ENCODE assay signal across 12 mouse cellular contexts in genomic region chr8:80908262-80908907, GRCm38 (mm10). TPM values are rescaled to one million over a fixed set of nuclear protein-coding genes. Genes with fewer than 3 reads are reported as not detected.
DNase-seq lines count a peak whose midpoint lies in the region; ATAC-seq and TF ChIP-seq lines count a peak whose summit lies in the region.
"Had no signal": no experiment of that assay in that cellular context is flagged by ENCODE, and none has a peak within 500 bp of the region (broad histone marks: within the 10 kb centered on the region; RNA-seq: fewer than 3 reads in every experiment).

No protein-coding gene starts in this region.

- H3K4me3 ChIP-seq in embryonic facial prominence, embryonic 14.5 days (ENCODE audit: low read depth, low read length), result no peak overlapping the region
- H3K4me3 ChIP-seq in embryonic facial prominence, embryonic 10.5 days, result no peak overlapping the region
- H3K4me3 ChIP-seq in heart, postnatal 0 days (ENCODE audit: low read depth, low read length), result no peak overlapping the region
- no peak overlapping the region for H3K4me3 ChIP-seq in neural tube, embryonic 15.5 days (replicated peaks)
- H3K4me3 ChIP-seq: hindbrain, embryonic 12.5 days; left cerebral cortex, adult 2 months; myocyte had no signal

- TF ChIP-seq EP300 in heart, postnatal 0 days (IDR thresholded peaks at IDR 0.05; ENCODE audit: low read depth), result peak; percentile 63; the same call in 1 of the 2 replicates

- ATAC-seq in embryonic facial prominence, embryonic 14.5 days (ENCODE audit: low read depth), result peak; percentile 51; the same call in 1 of the 2 replicates
- ATAC-seq in heart, postnatal 0 days (ENCODE audit: insufficient read depth, low read depth), result peak; percentile 61
- ATAC-seq in megakaryocyte progenitor cell, adult 5-6 weeks (replicated peaks; ENCODE audit: poor library complexity), result no peak
- no peak for ATAC-seq in neural tube, embryonic 15.5 days (ENCODE audit: low FRiP score)
- ATAC-seq: forebrain, postnatal 0 days had no signal

- no peak overlapping the region for H3K4me2 ChIP-seq in embryonic facial prominence, embryonic 14.5 days (ENCODE audit: low read depth, low read length)
- no peak overlapping the region for H3K4me2 ChIP-seq in heart, postnatal 0 days (ENCODE audit: low read depth, low read length)
- no peak overlapping the region for H3K4me2 ChIP-seq in neural tube, embryonic 15.5 days
- H3K4me2 ChIP-seq: hindbrain, embryonic 12.5 days had no signal

- H3K4me1 ChIP-seq in embryonic facial prominence, embryonic 14.5 days (ENCODE audit: control insufficient read depth, insufficient read depth, low read length), result peaks cover 7% of the 10 kb centered on the region
- H3K4me1 ChIP-seq in embryonic facial prominence, embryonic 10.5 days, result peaks cover 8% of the 10 kb centered on the region; the same call in 1 of the 2 replicates
- 0 out of 2 replicates have a peak, but pooled peaks cover 4% of the 10 kb centered on the region for H3K4me1 ChIP-seq in heart, postnatal 0 days (ENCODE audit: control insufficient read depth, insufficient read depth)
- 0 out of 2 replicates have a peak, but pooled peaks cover 4% of the 10 kb centered on the region for H3K4me1 ChIP-seq in neural tube, embryonic 15.5 days

- H3K9me3 ChIP-seq in embryonic facial prominence, embryonic 14.5 days (ENCODE audit: control insufficient read depth, low read length), result no peaks in the 10 kb centered on the region
- no peaks in the 10 kb centered on the region for H3K9me3 ChIP-seq in embryonic facial prominence, embryonic 10.5 days
- no peaks in the 10 kb centered on the region for H3K9me3 ChIP-seq in heart, postnatal 0 days (replicated peaks; ENCODE audit: control insufficient read depth, low read length)
- no peaks in the 10 kb centered on the region for H3K9me3 ChIP-seq in neural tube, embryonic 15.5 days (replicated peaks)
- H3K9me3 ChIP-seq: hindbrain, embryonic 12.5 days had no signal

- peak; percentile 75 for DNase-seq in embryonic facial prominence, embryonic 14.5 days (ENCODE audit: low spot score)
- DNase-seq in embryonic facial prominence, embryonic 10.5 days (ENCODE audit: low spot score), result no peak
- peak; percentile 65 for DNase-seq in R1 (ENCODE audit: low read depth, low spot score)
- DNase-seq in heart, postnatal 0 days (ENCODE audit: low spot score), result peak; percentile 44
- DNase-seq in kidney, postnatal 36 days, result peak; percentile 37 to 63
- no peak for DNase-seq in urinary bladder, postnatal 4 days (ENCODE audit: low spot score in 2 of 2)
- DNase-seq: forebrain, postnatal 0 days had no signal

- no peak overlapping the region for H3K27ac ChIP-seq in embryonic facial prominence, embryonic 14.5 days (replicated peaks; ENCODE audit: low read depth, low read length)
- H3K27ac ChIP-seq in embryonic facial prominence, embryonic 10.5 days (replicated peaks), result no peak overlapping the region
- peak overlapping the region; percentile 14; the same call in 1 of the 2 replicates for H3K27ac ChIP-seq in heart, postnatal 0 days (ENCODE audit: low read depth)
- H3K27ac ChIP-seq in neural tube, embryonic 15.5 days (replicated peaks), result no peak overlapping the region
- H3K27ac ChIP-seq: hindbrain, embryonic 12.5 days; left cerebral cortex, adult 2 months had no signal

- H3K9ac ChIP-seq in embryonic facial prominence, embryonic 14.5 days (ENCODE audit: low read depth, low read length), result no peak overlapping the region
- H3K9ac ChIP-seq in heart, postnatal 0 days (replicated peaks; ENCODE audit: low read depth, low read length), result no peak overlapping the region
- H3K9ac ChIP-seq in neural tube, embryonic 15.5 days (replicated peaks), result no peak overlapping the region
- H3K9ac ChIP-seq: forebrain, postnatal 0 days; hindbrain, embryonic 12.5 days had no signal

- H3K27me3 ChIP-seq in embryonic facial prominence, embryonic 14.5 days (replicated peaks; ENCODE audit: control insufficient read depth, insufficient read depth, low read length), result no peaks in the 10 kb centered on the region
- H3K27me3 ChIP-seq in embryonic facial prominence, embryonic 10.5 days (replicated peaks; ENCODE audit: low read depth, poor library complexity, severe bottlenecking), result no peaks in the 10 kb centered on the region
- H3K27me3 ChIP-seq in heart, postnatal 0 days (ENCODE audit: control insufficient read depth, insufficient read depth, low read length), result no peaks in the 10 kb centered on the region
- H3K27me3 ChIP-seq in neural tube, embryonic 15.5 days (replicated peaks), result no peaks in the 10 kb centered on the region
- H3K27me3 ChIP-seq: hindbrain, embryonic 12.5 days had no signal

- 55% methylated on average over 6 of the region's 6 CpGs for WGBS in embryonic facial prominence, embryonic 14.5 days
- 75% methylated on average over 6 of the region's 6 CpGs for WGBS in embryonic facial prominence, embryonic 10.5 days
- 39% methylated on average over 6 of the region's 6 CpGs for WGBS in heart, postnatal 0 days
- WGBS in neural tube, embryonic 15.5 days, result 67% methylated on average over 6 of the region's 6 CpGs

- no peaks in the 10 kb centered on the region for H3K36me3 ChIP-seq in embryonic facial prominence, embryonic 14.5 days (ENCODE audit: control insufficient read depth, insufficient read depth, low read length)
- H3K36me3 ChIP-seq in embryonic facial prominence, embryonic 10.5 days (replicated peaks), result no peaks in the 10 kb centered on the region
- no peaks in the 10 kb centered on the region for H3K36me3 ChIP-seq in heart, postnatal 0 days (replicated peaks; ENCODE audit: control insufficient read depth, insufficient read depth, low read length)
- H3K36me3 ChIP-seq in neural tube, embryonic 15.5 days, result no peaks in the 10 kb centered on the region
- H3K36me3 ChIP-seq: hindbrain, embryonic 12.5 days had no signal

- TF ChIP-seq CTCF in heart, postnatal 0 days (IDR thresholded peaks at IDR 0.05; ENCODE audit: low read depth), result no peak

RNA-seq across cellular contexts. Expression of gene Gab1, which starts 28.1 kb away (rescaled TPM):
- polyA plus RNA-seq in embryonic facial prominence, embryonic 14.5 days (2014; fragmentation: Nextera tagmentation; extraction: Ambion mirVana), result 30.3 and 34.8 TPM in 2 replicates
- 14.5 and 15.0 TPM in 2 replicates for polyA plus RNA-seq in embryonic facial prominence, embryonic 10.5 days (2016; fragmentation: Nextera tagmentation; extraction: Ambion mirVana)
- total RNA-seq in heart, postnatal 0 days (2014; rRNA removed; ENCODE audit: low replicate concordance), result 54.0 and 54.9 TPM in 2 replicates
- polyA plus RNA-seq in heart, postnatal 0 days (2015; fragmentation: Nextera tagmentation; extraction: Ambion mirVana), result 18.8 and 19.1 TPM in 2 replicates
- total RNA-seq in megakaryocyte progenitor cell, adult 5-6 weeks (2015), result 3.5 and 6.0 TPM in 2 replicates
- total RNA-seq in megakaryocyte progenitor cell, adult 5-6 weeks (2017), result 2.7 and 3.0 TPM in 2 replicates
- polyA plus RNA-seq in neural tube, embryonic 15.5 days (2015; fragmentation: Nextera tagmentation; extraction: Ambion mirVana), result 9.6 and 11.4 TPM in 2 replicates

Comparison
In these comparisons a context has a peak if more than half of its experiments do, and no peak if none do; other contexts are left out.
1. DNase-seq: peak in embryonic facial prominence, embryonic 14.5 days (single experiment), R1 (single experiment), heart, postnatal 0 days (single experiment) and kidney, postnatal 36 days (2 of 2); none in embryonic facial prominence, embryonic 10.5 days (single experiment) and urinary bladder, postnatal 4 days (0 of 2).
2. ATAC-seq: peak in embryonic facial prominence, embryonic 14.5 days (single experiment) and heart, postnatal 0 days (single experiment); none in megakaryocyte progenitor cell, adult 5-6 weeks (single experiment) and neural tube, embryonic 15.5 days (single experiment).